Mouse (Mus musculus) forebrain, embryonic 11.5 days (tissue): ENCODE measurements around the gene Tfe3. TPM values are rescaled to one million over a fixed set of nuclear protein-coding genes. Genes with fewer than 3 reads are reported as not detected.

Experiments
- ATAC-seq: fragments of 200-750 bp; cut with Nextera tagmentation; replicated peaks from 2 replicates; pipeline ENCODE4 v1.8.0; 2017; ENCODE audit warnings: moderate TSS enrichment; ENCODE audit not compliant: low FRiP score
- DNase-seq: peaks from one replicate; pipeline ENCODE4 v3.0.0-alpha.2; 2017; ENCODE audit warnings: low spot score
- H3K27ac ChIP-seq: fragments of 300-500 bp; sonication (generic); 2 replicates; pipeline ENCODE4 v1.5.1; 2014; ENCODE audit warnings: low read depth, low read length
- H3K27me3 ChIP-seq: fragments of 300-500 bp; sonication (generic); 2 replicates; pipeline ENCODE4 v1.6.1; 2014; ENCODE audit warnings: mild to moderate bottlenecking, low read length, mixed read lengths; ENCODE audit not compliant: control insufficient read depth, insufficient read depth
- H3K36me3 ChIP-seq: fragments of 300-500 bp; sonication (generic); 2 replicates; pipeline ENCODE4 v1.6.1; 2014; ENCODE audit warnings: mild to moderate bottlenecking, low read length, moderate library complexity, mixed read lengths; ENCODE audit not compliant: control insufficient read depth, insufficient read depth
- H3K4me1 ChIP-seq: fragments of 300-500 bp; sonication (generic); replicated peaks from 2 replicates; pipeline ENCODE4 v1.6.1; 2014; ENCODE audit warnings: low read length, mixed read lengths; ENCODE audit not compliant: control insufficient read depth, insufficient read depth
- H3K4me2 ChIP-seq: fragments of 300-500 bp; sonication (generic); 2 replicates; pipeline ENCODE4 v1.6.1; 2014; ENCODE audit warnings: low read depth, mild to moderate bottlenecking, low read length, moderate library complexity, mixed read lengths; ENCODE audit not compliant: severe bottlenecking
- H3K4me3 ChIP-seq: fragments of 300-500 bp; sonication (generic); 2 replicates; pipeline ENCODE4 v1.5.1; 2014; ENCODE audit warnings: low read depth, low read length
- H3K9ac ChIP-seq: fragments of 300-500 bp; sonication (generic); 2 replicates; pipeline ENCODE4 v1.6.1; 2014; ENCODE audit warnings: low read length
- H3K9me3 ChIP-seq: fragments of 300-500 bp; sonication (generic); 2 replicates; pipeline ENCODE4 v1.6.1; 2016; ENCODE audit warnings: low read length, mixed read lengths; ENCODE audit not compliant: control insufficient read depth
- WGBS: fragments of 180-500 bp; shearing (Covaris S2); extraction: QIAGEN DNeasy Blood & Tissue Kit; methylation state at CpG from one replicate; pipeline ENCODE4 v1.1.7; 2014; 5-methylcytosine and 5-hydroxymethylcytosine counted together
- microRNA counts: library from miRNA; unstranded; fragments of <30 nt; microRNA quantifications from one replicate; lab custom pipeline; 2015
- microRNA-seq: library from miRNA; unstranded; fragments of <30 nt; microRNA quantifications from one replicate; pipeline ENCODE4, GENCODE M21; 2016; ENCODE audit not compliant: insufficient number of aligned reads
- polyA plus RNA-seq: library from polyadenylated mRNA; unstranded; fragments of >200 nt; fragmentation: Nextera tagmentation; extraction: Ambion mirVana; gene quantifications from 2 replicates; pipeline ENCODE4 v1.2.1, GENCODE M21; 2014

The Tfe3 gene
- polyA plus RNA-seq, 1 experiment from 2014 or later = 23.6 TPM

DNA sequence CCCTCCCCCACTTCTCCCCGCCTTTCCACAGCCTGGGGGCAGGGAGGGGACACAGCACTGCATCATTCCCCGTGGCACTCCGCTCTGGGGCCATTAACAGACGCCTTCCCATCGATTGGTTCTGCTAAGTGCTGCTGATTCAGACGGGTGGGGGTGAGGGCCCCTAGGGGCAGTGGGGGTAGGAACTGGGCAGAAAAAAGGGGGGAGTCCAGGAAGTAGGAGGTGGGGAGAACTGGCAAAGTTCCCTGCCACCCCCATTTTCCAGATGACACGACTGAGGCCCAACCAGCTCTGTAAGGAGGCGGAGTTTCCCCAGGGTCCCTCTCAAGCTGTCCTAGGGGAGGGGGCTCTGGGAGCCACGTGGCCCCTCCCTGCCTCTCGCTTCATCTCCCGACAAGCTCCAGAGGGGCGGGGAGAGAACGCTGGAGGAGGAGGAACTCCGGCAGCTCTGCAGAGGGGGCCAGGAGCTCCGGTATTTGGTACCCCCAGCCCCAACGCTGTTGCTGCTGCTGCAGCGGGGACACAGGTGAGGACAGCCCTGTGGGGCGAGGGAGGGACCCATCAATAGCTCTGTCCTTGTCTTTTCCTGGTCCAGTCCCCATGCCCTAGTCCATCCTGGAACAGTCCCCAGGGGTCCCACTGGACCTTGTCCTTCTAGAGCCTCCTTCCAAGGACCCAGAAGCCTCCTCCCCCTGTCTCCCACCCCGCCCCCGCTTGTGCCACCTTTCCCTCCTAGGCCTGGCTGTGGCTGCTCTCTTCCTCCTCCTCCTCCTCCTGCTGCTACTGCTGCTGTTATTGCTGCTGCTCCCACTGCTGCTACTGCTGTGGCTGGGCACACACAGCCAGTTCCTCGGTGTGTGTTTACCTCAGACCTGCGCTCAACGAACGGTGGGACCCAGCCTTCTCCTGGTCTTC lies 59.8 kb downstream of the Tfe3 start, which contains the start of gene Kcnd1:
TSS of gene Kcnd1 (plus strand) at position 425 of the 915 bp plus-strand sequence.
- H3K4me2 ChIP-seq = peak within 1 kb of the TSS; percentile 43
- no peaks in the 10 kb centered on the region for H3K4me1 ChIP-seq
- WGBS = 26% methylated on average over 22 of the region's 24 CpGs
- H3K4me3 ChIP-seq = peak within 1 kb of the TSS; percentile 16
- peak within 1 kb of the TSS; percentile 3; the same call in 1 of the 2 replicates for H3K9ac ChIP-seq
- H3K27me3 ChIP-seq = no peaks in the 10 kb centered on the region
- H3K36me3 ChIP-seq = no peaks in the 10 kb centered on the region
- no peaks in the 10 kb centered on the region for H3K9me3 ChIP-seq
- DNase-seq (peak; percentile 50), ATAC-seq (peak; percentile 58)
- H3K27ac ChIP-seq = no peak within 1 kb of the TSS

MicroRNAs within 50 kb of the gene (microRNA counts, 519-probe panel; counts per million panel counts)
- microRNA mmu-miR-1198 (lab: Ali Mortazavi, UCI) = 4,346 counts per million, percentile 36 among the panel's probes with 10 or more counts

Small RNAs within 50 kb of the gene (microRNA-seq; reads per million reads assigned to microRNA genes)
- gene Mir1198 = 77.4 reads per million, percentile 32 among the genes with 10 or more reads in this experiment

Other genes starting within 250 kb of the Tfe3 start
- not detected in 2 replicates for gene Foxp3, start 188.9 kb upstream of the Tfe3 start, polyA plus RNA-seq
- 2.2 and 3.3 TPM in 2 replicates for gene Ppp1r3f, start 188.3 kb upstream of the Tfe3 start, polyA plus RNA-seq
- gene Ccdc22, start 157.0 kb upstream of the Tfe3 start, polyA plus RNA-seq = 33.4 and 33.6 TPM in 2 replicates
- not detected in 2 replicates for gene Cacna1f, start 155.5 kb upstream of the Tfe3 start, polyA plus RNA-seq
- 12.3 and 12.6 TPM in 2 replicates for gene Syp, start 124.1 kb upstream of the Tfe3 start, polyA plus RNA-seq
- gene Prickle3, start 105.3 kb upstream of the Tfe3 start, polyA plus RNA-seq = 2.6 and 2.9 TPM in 2 replicates
- 54.0 and 64.5 TPM in 2 replicates for gene Plp2, start 91.2 kb upstream of the Tfe3 start, polyA plus RNA-seq
- 0.47 TPM in 1 of 2 replicates, not detected in the other for gene Magix, start 81.3 kb upstream of the Tfe3 start, polyA plus RNA-seq
- gene Gpkow, start 65.4 kb upstream of the Tfe3 start, polyA plus RNA-seq = 44.6 and 47.0 TPM in 2 replicates
- 14.2 and 17.2 TPM in 2 replicates for gene Wdr45, start 48.2 kb upstream of the Tfe3 start, polyA plus RNA-seq
- gene Gm45208, start 40.3 kb upstream of the Tfe3 start, polyA plus RNA-seq = 0.55 TPM in 1 of 2 replicates, not detected in the other
- 88.7 and 94.0 TPM in 2 replicates for gene Praf2, start 34.1 kb upstream of the Tfe3 start, polyA plus RNA-seq
- 22.8 and 27.8 TPM in 2 replicates for gene Ccdc120, start 11.7 kb upstream of the Tfe3 start, polyA plus RNA-seq
- 56.2 and 57.2 TPM in 2 replicates for gene Gripap1, start 27.2 kb downstream of the Tfe3 start, polyA plus RNA-seq
- 1.2 and 1.4 TPM in 2 replicates for gene Kcnd1, start 59.7 kb downstream of the Tfe3 start, polyA plus RNA-seq
- gene Otud5, start 78.8 kb downstream of the Tfe3 start, polyA plus RNA-seq = 37.3 and 37.6 TPM in 2 replicates
- 10.7 TPM in 2 replicates for gene Pim2, start 115.7 kb downstream of the Tfe3 start, polyA plus RNA-seq
- gene Slc35a2, start 121.5 kb downstream of the Tfe3 start, polyA plus RNA-seq = 10.9 and 12.6 TPM in 2 replicates
- gene Pqbp1, start 136.7 kb downstream of the Tfe3 start, polyA plus RNA-seq = 141 and 144 TPM in 2 replicates
- gene Timm17b, start 136.8 kb downstream of the Tfe3 start, polyA plus RNA-seq = 161 and 188 TPM in 2 replicates
- gene Gm10491, start 145.3 kb downstream of the Tfe3 start, polyA plus RNA-seq = not detected in 2 replicates
- not detected in 2 replicates for gene Gm10490, start 147.0 kb downstream of the Tfe3 start, polyA plus RNA-seq
- 18.0 and 23.4 TPM in 2 replicates for gene Pcsk1n, start 157.3 kb downstream of the Tfe3 start, polyA plus RNA-seq
- not detected in 2 replicates for gene Eras, start 166.0 kb downstream of the Tfe3 start, polyA plus RNA-seq
- gene Hdac6, start 185.3 kb downstream of the Tfe3 start, polyA plus RNA-seq = 69.4 and 80.0 TPM in 2 replicates
- gene Gata1, start 215.5 kb downstream of the Tfe3 start, polyA plus RNA-seq = 5.4 and 5.6 TPM in 2 replicates